Mouse (Mus musculus) bone marrow macrophage, adult 2 months (primary cell): Measurements from ENCODE around the gene Hand2. TPM values are rescaled to one million over a fixed set of nuclear protein-coding genes. Genes with fewer than 3 reads are reported as not detected.

ENCODE experiments used
- H3K27ac ChIP-seq: 2 replicates; pipeline ENCODE4 v1.5.1; 2012; ENCODE audit warnings: low read depth, low read length; ENCODE audit not compliant: insufficient read depth
- H3K4me1 ChIP-seq: 2 replicates; pipeline ENCODE4 v1.6.1; 2012; ENCODE audit warnings: low read length; ENCODE audit not compliant: control insufficient read depth, insufficient read depth
- H3K4me3 ChIP-seq: 2 replicates; pipeline ENCODE4 v1.5.1; 2012; ENCODE audit warnings: mild to moderate bottlenecking, low read length, moderate library complexity; ENCODE audit not compliant: insufficient read depth
- CTCF ChIP-seq: IDR thresholded peaks from 2 replicates; pipeline ENCODE4 v1.5.1; 2012; ENCODE audit warnings: low read depth, mild to moderate bottlenecking, low read length, moderate library complexity
- POLR2A ChIP-seq: IDR thresholded peaks from 2 replicates; pipeline ENCODE4 v1.6.1; 2012; ENCODE audit warnings: mild to moderate bottlenecking, low read depth, low read length, borderline replicate concordance
- polyA plus RNA-seq: library from polyadenylated mRNA; stranded (reverse); fragments of >200 nt; gene quantifications from 2 replicates; pipeline ENCODE4 v1.2.4, GENCODE M21; 2012; ENCODE audit not compliant: missing spikeins, insufficient read depth, insufficient read length

The Hand2 gene
- polyA plus RNA-seq, 1 experiment = not detected

- H3K4me3 ChIP-seq = no peak overlapping the region
- H3K27ac ChIP-seq = no peak overlapping the region
- TF ChIP-seq POLR2A (no peak), CTCF (no peak)
- H3K4me1 ChIP-seq = no peaks in the 10 kb centered on the region
These were observed 3.9 kb downstream of the Hand2 start for GRCm38 (mm10) chr8:57324671-57325070.

GRCm38 (mm10) chr8:57325111-57325891, 4.5 kb downstream of the Hand2 start:
- Histone ChIP-seq H3K4me1 (no peaks in the 10 kb centered on the region), H3K27ac (no peak overlapping the region), H3K4me3 (no peak overlapping the region)
- TF ChIP-seq CTCF (no peak), POLR2A (no peak)

GRCm38 (mm10) chr8:57326091-57327065, 5.6 kb downstream of the Hand2 start:
- H3K27ac ChIP-seq = no peak overlapping the region
- H3K4me1 ChIP-seq = no peaks in the 10 kb centered on the region
- H3K4me3 ChIP-seq = no peak overlapping the region
- no peak for TF ChIP-seq CTCF
- no peak for TF ChIP-seq POLR2A

- Histone ChIP-seq H3K4me3 (no peak overlapping the region), H3K27ac (no peak overlapping the region), H3K4me1 (no peaks in the 10 kb centered on the region)
- TF ChIP-seq CTCF (no peak), POLR2A (no peak)
These were observed 6.7 kb downstream of the Hand2 start for GRCm38 (mm10) chr8:57327281-57328160.

GRCm38 (mm10) chr8:57328161-57328920, 7.6 kb downstream of the Hand2 start:
- Histone ChIP-seq H3K4me1 (no peaks in the 10 kb centered on the region), H3K4me3 (peak overlapping the region; percentile 26), H3K27ac (no peak overlapping the region)
- TF ChIP-seq CTCF (no peak), POLR2A (no peak)

- Histone ChIP-seq H3K4me1 (no peaks in the 10 kb centered on the region), H3K27ac (no peak overlapping the region), H3K4me3 (peak overlapping the region; percentile 26)
- TF ChIP-seq CTCF (no peak), POLR2A (no peak)
These were observed 8.2 kb downstream of the Hand2 start for GRCm38 (mm10) chr8:57328931-57329341.

GRCm38 (mm10) chr8:57330106-57330505, 9.3 kb downstream of the Hand2 start:
- H3K4me3 ChIP-seq = no peak overlapping the region
- no peaks in the 10 kb centered on the region for H3K4me1 ChIP-seq
- TF ChIP-seq POLR2A (no peak), CTCF (no peak)
- H3K27ac ChIP-seq = no peak overlapping the region

- H3K27ac ChIP-seq = no peak overlapping the region
These were observed 11.2 kb downstream of the Hand2 start for GRCm38 (mm10) chr8:57331727-57332630.

More at GRCm38 (mm10) chr8:57331727-57332630, 11.2 kb downstream of the Hand2 start:
- no peaks in the 10 kb centered on the region for H3K4me1 ChIP-seq
- TF ChIP-seq CTCF (no peak), POLR2A (no peak)
- no peak overlapping the region for H3K4me3 ChIP-seq
